Mouse (Mus musculus): Measurements from ENCODE around the gene Hacd2. TPM values are rescaled to one million over a fixed set of nuclear protein-coding genes. Genes with fewer than 3 reads are reported as not detected.

Hacd2 gene
- polyA plus RNA-seq, 1 experiment from 2014 or later = 29.3 TPM

DNA sequence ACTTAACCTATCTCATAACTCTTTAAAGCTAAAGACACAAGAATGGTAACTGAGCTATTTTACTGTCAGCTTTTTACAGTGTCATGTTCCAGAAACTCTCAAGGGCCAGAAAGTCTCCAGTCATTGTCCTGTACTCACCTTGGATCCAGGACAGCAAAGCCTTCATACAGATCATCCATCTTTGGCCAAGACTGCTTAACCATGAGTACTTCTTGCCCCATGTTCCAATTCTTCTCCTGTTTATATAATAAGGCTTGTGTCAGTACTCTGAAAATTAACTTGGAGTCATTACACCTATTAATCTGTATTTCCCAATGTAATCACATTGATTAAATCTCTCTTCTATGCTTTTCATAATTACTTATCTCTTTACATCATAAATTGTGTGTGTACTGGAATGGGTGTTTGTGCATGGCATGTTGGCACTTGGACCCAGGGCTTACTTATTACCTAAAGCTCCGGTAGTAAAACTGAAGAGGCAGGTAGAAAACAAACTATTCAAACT, 3.7 kb upstream of the Hacd2 start:
- H3K9me3 ChIP-seq (ENCODE audit: control insufficient read depth, low read length) = no peaks in the 10 kb centered on the region
- no peaks in the 10 kb centered on the region for H3K36me3 ChIP-seq (ENCODE audit: control insufficient read depth, insufficient read depth, low read length)
- no peak overlapping the region for H3K9ac ChIP-seq (ENCODE audit: low read length)
- ATAC-seq (ENCODE audit: insufficient read depth, low FRiP score, low TSS enrichment) (no peak), DNase-seq (ENCODE audit: low spot score) (no peak)
- H3K4me3 ChIP-seq (ENCODE audit: low read depth, low read length) = no peak overlapping the region
- WGBS = 92% methylated on average over 1 of the region's 1 CpGs
- H3K4me1 ChIP-seq (ENCODE audit: control insufficient read depth, insufficient read depth, low read length) = no peaks in the 10 kb centered on the region
- no peak overlapping the region for H3K4me2 ChIP-seq (ENCODE audit: low read depth)
- H3K27ac ChIP-seq (ENCODE audit: low read depth, low read length) = no peak overlapping the region
- no peaks in the 10 kb centered on the region for H3K27me3 ChIP-seq (ENCODE audit: control insufficient read depth, insufficient read depth, low read length)

- peaks cover 2% of the 10 kb centered on the region; the same call in 1 of the 2 replicates for H3K36me3 ChIP-seq (ENCODE audit: control insufficient read depth, insufficient read depth, low read length)
- H3K4me3 ChIP-seq (ENCODE audit: low read depth, low read length) = peak overlapping the region; percentile 88
- ATAC-seq (ENCODE audit: insufficient read depth, low FRiP score, low TSS enrichment) (no peak), DNase-seq (ENCODE audit: low spot score) (no peak)
- H3K27ac ChIP-seq (ENCODE audit: low read depth, low read length) = no peak overlapping the region
- H3K9me3 ChIP-seq (ENCODE audit: control insufficient read depth, low read length) = no peaks in the 10 kb centered on the region
- H3K9ac ChIP-seq (ENCODE audit: low read length) = no peak overlapping the region
- no peaks in the 10 kb centered on the region for H3K27me3 ChIP-seq (ENCODE audit: control insufficient read depth, insufficient read depth, low read length)
- H3K4me1 ChIP-seq (ENCODE audit: control insufficient read depth, insufficient read depth, low read length) = no peaks in the 10 kb centered on the region
- 58% methylated on average over 5 of the region's 5 CpGs for WGBS
- H3K4me2 ChIP-seq (ENCODE audit: low read depth) = peak overlapping the region; percentile 38
Observed at GRCm38 (mm10) chr16:35021903-35022241, 356 bp upstream of the Hacd2 start.

DNA sequence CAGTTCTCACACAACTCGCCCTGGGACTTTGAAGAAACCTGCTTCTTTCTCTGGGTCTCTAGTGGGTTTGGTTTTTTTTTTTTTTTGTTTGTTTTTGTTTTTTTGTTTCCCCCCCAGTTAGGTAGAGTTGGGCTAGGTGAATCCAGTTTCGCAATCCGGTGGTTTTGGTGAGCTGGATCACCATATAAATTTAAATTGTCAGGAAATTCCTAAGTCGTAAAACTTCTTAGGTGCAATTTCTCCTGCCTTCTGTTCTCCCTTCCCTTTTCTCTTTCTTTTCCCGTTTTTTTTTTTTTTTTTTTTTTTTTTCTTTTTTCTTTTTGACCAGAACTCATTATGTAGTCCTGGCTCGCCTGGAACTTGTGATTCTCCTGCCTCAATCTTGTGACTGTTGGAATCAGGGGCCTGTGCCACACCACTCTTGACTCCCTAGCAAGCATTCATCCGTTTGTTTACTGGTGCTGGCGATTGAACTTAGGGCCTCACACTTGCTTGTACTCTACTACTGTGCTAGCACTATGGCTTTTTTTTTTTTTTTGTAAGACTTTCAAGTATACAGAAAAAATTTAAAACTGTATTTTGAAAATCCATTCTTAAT, 1.0 kb downstream of the Hacd2 start:
- WGBS = 3% methylated on average over 8 of the region's 8 CpGs
- peak overlapping the region; percentile 52 for H3K4me2 ChIP-seq (ENCODE audit: low read depth)
- no peaks in the 10 kb centered on the region for H3K27me3 ChIP-seq (ENCODE audit: control insufficient read depth, insufficient read depth, low read length)
- no peak overlapping the region for H3K27ac ChIP-seq (ENCODE audit: low read depth, low read length)
- H3K36me3 ChIP-seq (ENCODE audit: control insufficient read depth, insufficient read depth, low read length) = peaks cover 2% of the 10 kb centered on the region; the same call in 1 of the 2 replicates
- no peak for DNase-seq (ENCODE audit: low spot score)
- no peaks in the 10 kb centered on the region for H3K9me3 ChIP-seq (ENCODE audit: control insufficient read depth, low read length)
- peak overlapping the region; percentile 88 for H3K4me3 ChIP-seq (ENCODE audit: low read depth, low read length)
- no peak for ATAC-seq (ENCODE audit: insufficient read depth, low FRiP score, low TSS enrichment)
- peak overlapping the region; percentile 87 for H3K9ac ChIP-seq (ENCODE audit: low read length)
- no peaks in the 10 kb centered on the region for H3K4me1 ChIP-seq (ENCODE audit: control insufficient read depth, insufficient read depth, low read length)

DNA sequence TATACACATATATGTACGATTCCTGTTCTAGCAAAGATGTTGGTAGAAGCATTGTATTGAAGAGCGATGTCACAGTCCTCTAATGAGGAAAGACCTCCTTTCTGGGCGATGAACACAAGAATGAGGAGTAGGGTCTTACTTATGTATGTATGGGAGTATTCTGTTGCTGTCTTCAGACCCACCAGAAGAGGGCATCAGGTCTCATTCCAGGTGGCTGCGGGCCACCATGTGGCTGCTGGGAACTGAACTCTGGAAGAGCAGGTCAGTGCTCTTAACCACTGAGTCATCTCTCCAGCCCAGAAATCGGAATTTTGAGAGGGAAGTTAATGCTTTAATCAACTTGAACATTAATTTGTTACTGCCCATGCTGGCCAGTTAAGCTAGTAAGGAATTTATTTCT, 2.1 kb downstream of the Hacd2 start:
- H3K4me2 ChIP-seq (ENCODE audit: low read depth) = no peak overlapping the region
- peaks cover 2% of the 10 kb centered on the region; the same call in 1 of the 2 replicates for H3K36me3 ChIP-seq (ENCODE audit: control insufficient read depth, insufficient read depth, low read length)
- H3K4me1 ChIP-seq (ENCODE audit: control insufficient read depth, insufficient read depth, low read length) = no peaks in the 10 kb centered on the region
- no peak overlapping the region for H3K9ac ChIP-seq (ENCODE audit: low read length)
- H3K27me3 ChIP-seq (ENCODE audit: control insufficient read depth, insufficient read depth, low read length) = no peaks in the 10 kb centered on the region
- WGBS = 84% methylated on average over 5 of the region's 5 CpGs
- ATAC-seq (ENCODE audit: insufficient read depth, low FRiP score, low TSS enrichment) (no peak), DNase-seq (ENCODE audit: low spot score) (no peak)
- no peaks in the 10 kb centered on the region for H3K9me3 ChIP-seq (ENCODE audit: control insufficient read depth, low read length)
- no peak overlapping the region for H3K4me3 ChIP-seq (ENCODE audit: low read depth, low read length)
- H3K27ac ChIP-seq (ENCODE audit: low read depth, low read length) = no peak overlapping the region

DNA sequence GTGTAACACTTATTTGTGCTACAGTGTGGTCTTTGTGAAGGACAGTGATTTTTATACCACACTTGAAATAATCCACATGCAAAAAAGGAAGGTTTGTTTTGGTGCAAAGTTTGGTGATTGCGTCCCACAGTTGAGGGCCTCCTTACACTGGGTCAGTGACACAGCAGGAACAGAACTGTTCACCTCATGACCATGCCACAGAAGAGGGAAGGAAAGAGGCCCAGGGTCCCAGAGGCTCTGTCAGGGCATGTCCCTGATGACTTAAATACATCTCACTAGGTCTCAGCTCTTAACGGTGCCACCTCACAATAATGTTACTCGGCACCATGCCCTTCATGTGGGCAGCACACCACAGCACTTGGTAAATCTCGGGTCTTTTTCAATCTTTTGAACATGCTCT, 3.1 kb downstream of the Hacd2 start:
- Histone ChIP-seq H3K4me3 (ENCODE audit: low read depth, low read length) (no peak overlapping the region), H3K4me1 (ENCODE audit: control insufficient read depth, insufficient read depth, low read length) (no peaks in the 10 kb centered on the region), H3K36me3 (ENCODE audit: control insufficient read depth, insufficient read depth, low read length) (peaks cover 2% of the 10 kb centered on the region; the same call in 1 of the 2 replicates), H3K9me3 (ENCODE audit: control insufficient read depth, low read length) (no peaks in the 10 kb centered on the region), H3K27me3 (ENCODE audit: control insufficient read depth, insufficient read depth, low read length) (no peaks in the 10 kb centered on the region), H3K9ac (ENCODE audit: low read length) (no peak overlapping the region), H3K27ac (ENCODE audit: low read depth, low read length) (no peak overlapping the region), H3K4me2 (ENCODE audit: low read depth) (no peak overlapping the region)
- ATAC-seq (ENCODE audit: insufficient read depth, low FRiP score, low TSS enrichment) (no peak), DNase-seq (ENCODE audit: low spot score) (no peak)
- 94% methylated on average over 4 of the region's 4 CpGs for WGBS

DNA sequence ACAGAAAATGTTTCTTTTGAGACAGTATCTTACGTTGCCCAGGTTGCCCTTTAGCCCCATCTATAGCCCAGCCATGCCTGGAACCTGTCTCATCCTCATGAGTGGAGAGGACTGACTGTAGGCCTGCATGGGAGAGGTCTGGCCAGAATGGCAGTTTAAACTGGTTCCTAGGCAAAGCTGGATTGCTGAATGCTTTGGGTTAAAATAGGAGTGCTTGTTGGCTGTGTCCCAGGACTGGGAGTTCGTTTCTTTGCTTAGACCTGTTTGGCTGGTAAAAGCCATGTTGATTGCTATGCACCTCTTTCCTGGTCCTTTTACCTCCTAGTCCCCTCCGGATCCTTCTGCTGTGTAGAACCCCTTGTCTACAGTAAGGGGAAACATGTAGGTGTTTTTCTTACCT, 11.0 kb downstream of the Hacd2 start:
- H3K4me2 ChIP-seq (ENCODE audit: low read depth) = no peak overlapping the region
- no peak overlapping the region for H3K9ac ChIP-seq (ENCODE audit: low read length)
- no peaks in the 10 kb centered on the region for H3K36me3 ChIP-seq (ENCODE audit: control insufficient read depth, insufficient read depth, low read length)
- no peak overlapping the region for H3K4me3 ChIP-seq (ENCODE audit: low read depth, low read length)
- H3K9me3 ChIP-seq (ENCODE audit: control insufficient read depth, low read length) = no peaks in the 10 kb centered on the region
- H3K4me1 ChIP-seq (ENCODE audit: control insufficient read depth, insufficient read depth, low read length) = peaks cover 5% of the 10 kb centered on the region
- no peaks in the 10 kb centered on the region for H3K27me3 ChIP-seq (ENCODE audit: control insufficient read depth, insufficient read depth, low read length)
- H3K27ac ChIP-seq (ENCODE audit: low read depth, low read length) = no peak overlapping the region
- DNase-seq (ENCODE audit: low spot score) (no peak), ATAC-seq (ENCODE audit: insufficient read depth, low FRiP score, low TSS enrichment) (no peak)
- 89% methylated on average over 3 of the region's 3 CpGs for WGBS

DNA sequence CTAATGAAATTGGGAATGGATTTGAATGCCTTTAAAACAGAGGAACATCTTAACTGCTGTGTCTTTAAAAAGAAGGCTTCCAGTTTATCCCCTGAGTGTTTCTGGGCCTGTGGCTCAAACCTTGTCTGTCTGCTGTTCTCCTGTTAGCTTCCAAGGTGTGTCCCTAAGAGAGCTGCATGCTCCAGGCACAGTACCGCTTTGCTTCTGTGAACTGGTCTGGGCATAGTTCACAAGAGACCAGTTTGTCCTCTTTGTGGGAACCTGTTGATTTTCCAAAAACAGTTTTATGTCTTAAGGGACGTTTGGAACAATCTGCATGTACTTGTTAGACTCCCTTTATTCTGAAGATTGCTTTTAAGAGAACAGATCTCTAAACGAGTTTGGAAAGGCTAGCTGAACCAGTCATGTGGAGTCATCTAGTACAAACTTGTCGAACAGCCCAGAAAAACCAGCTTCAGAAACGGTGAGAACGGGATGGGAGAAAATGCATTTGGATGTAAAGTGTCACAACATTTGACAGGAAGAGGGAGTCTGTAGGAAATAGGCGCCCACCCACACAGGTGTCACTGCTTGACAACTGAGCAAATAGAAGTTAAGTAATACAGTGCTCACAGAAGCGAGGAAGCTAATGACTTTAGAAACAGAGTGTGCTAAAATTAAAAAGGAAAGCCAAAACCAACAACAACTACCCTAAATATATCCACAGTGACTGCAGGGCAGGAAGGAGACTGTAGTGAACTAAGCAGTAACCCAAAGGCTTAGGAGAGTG, 11.8 kb downstream of the Hacd2 start:
- H3K9ac ChIP-seq (ENCODE audit: low read length) = no peak overlapping the region
- H3K36me3 ChIP-seq (ENCODE audit: control insufficient read depth, insufficient read depth, low read length) = no peaks in the 10 kb centered on the region
- H3K27me3 ChIP-seq (ENCODE audit: control insufficient read depth, insufficient read depth, low read length) = no peaks in the 10 kb centered on the region
- H3K4me2 ChIP-seq (ENCODE audit: low read depth) = no peak overlapping the region
- 80% methylated on average over 8 of the region's 8 CpGs for WGBS
- H3K4me3 ChIP-seq (ENCODE audit: low read depth, low read length) = no peak overlapping the region
- H3K9me3 ChIP-seq (ENCODE audit: control insufficient read depth, low read length) = no peaks in the 10 kb centered on the region
- ATAC-seq (ENCODE audit: insufficient read depth, low FRiP score, low TSS enrichment) = no peak
- no peak overlapping the region for H3K27ac ChIP-seq (ENCODE audit: low read depth, low read length)
- H3K4me1 ChIP-seq (ENCODE audit: control insufficient read depth, insufficient read depth, low read length) = peaks cover 6% of the 10 kb centered on the region
- no peak for DNase-seq (ENCODE audit: low spot score)

- no peaks in the 10 kb centered on the region for H3K27me3 ChIP-seq (ENCODE audit: control insufficient read depth, insufficient read depth, low read length)
- H3K27ac ChIP-seq (ENCODE audit: low read depth, low read length) = no peak overlapping the region
- H3K4me1 ChIP-seq (ENCODE audit: control insufficient read depth, insufficient read depth, low read length) = peaks cover 6% of the 10 kb centered on the region
- no peak overlapping the region for H3K9ac ChIP-seq (ENCODE audit: low read length)
- H3K4me2 ChIP-seq (ENCODE audit: low read depth) = no peak overlapping the region
- H3K36me3 ChIP-seq (ENCODE audit: control insufficient read depth, insufficient read depth, low read length) = no peaks in the 10 kb centered on the region
- no peak overlapping the region for H3K4me3 ChIP-seq (ENCODE audit: low read depth, low read length)
- H3K9me3 ChIP-seq (ENCODE audit: control insufficient read depth, low read length) = no peaks in the 10 kb centered on the region
- ATAC-seq (ENCODE audit: insufficient read depth, low FRiP score, low TSS enrichment) = no peak
- 95% methylated on average over 5 of the region's 5 CpGs for WGBS
- DNase-seq (ENCODE audit: low spot score) = no peak
Observed at GRCm38 (mm10) chr16:35034971-35035370, 12.7 kb downstream of the Hacd2 start.

- ATAC-seq (ENCODE audit: insufficient read depth, low FRiP score, low TSS enrichment) = no peak
- no peaks in the 10 kb centered on the region for H3K27me3 ChIP-seq (ENCODE audit: control insufficient read depth, insufficient read depth, low read length)
Observed at GRCm38 (mm10) chr16:35036754-35037153, 14.5 kb downstream of the Hacd2 start.

More at GRCm38 (mm10) chr16:35036754-35037153, 14.5 kb downstream of the Hacd2 start:
- H3K36me3 ChIP-seq (ENCODE audit: control insufficient read depth, insufficient read depth, low read length) = no peaks in the 10 kb centered on the region
- H3K4me3 ChIP-seq (ENCODE audit: low read depth, low read length) = no peak overlapping the region
- H3K4me1 ChIP-seq (ENCODE audit: control insufficient read depth, insufficient read depth, low read length) = peaks cover 9% of the 10 kb centered on the region
- 63% methylated on average over 5 of the region's 5 CpGs for WGBS
- no peak overlapping the region for H3K27ac ChIP-seq (ENCODE audit: low read depth, low read length)
- DNase-seq (ENCODE audit: low spot score) = no peak
- H3K4me2 ChIP-seq (ENCODE audit: low read depth) = no peak overlapping the region
- no peaks in the 10 kb centered on the region for H3K9me3 ChIP-seq (ENCODE audit: control insufficient read depth, low read length)
- H3K9ac ChIP-seq (ENCODE audit: low read length) = no peak overlapping the region

Data from neural tube, embryonic 11.5 days (tissue).